Mouse (Mus musculus): ENCODE measurements around the gene Ganc.

- TF ChIP-seq CTCF (IDR thresholded peaks at IDR 0.05; ENCODE audit: low read depth) = no peak
- no peak for TF ChIP-seq EP300 (IDR thresholded peaks at IDR 0.05; ENCODE audit: low read depth)
Measured at GRCm38 (mm10) chr2:120460216-120460615, 56.5 kb downstream of the Ganc start.
